ENCODE assay signal across 8 mouse cellular contexts in the genomic region with DNA sequence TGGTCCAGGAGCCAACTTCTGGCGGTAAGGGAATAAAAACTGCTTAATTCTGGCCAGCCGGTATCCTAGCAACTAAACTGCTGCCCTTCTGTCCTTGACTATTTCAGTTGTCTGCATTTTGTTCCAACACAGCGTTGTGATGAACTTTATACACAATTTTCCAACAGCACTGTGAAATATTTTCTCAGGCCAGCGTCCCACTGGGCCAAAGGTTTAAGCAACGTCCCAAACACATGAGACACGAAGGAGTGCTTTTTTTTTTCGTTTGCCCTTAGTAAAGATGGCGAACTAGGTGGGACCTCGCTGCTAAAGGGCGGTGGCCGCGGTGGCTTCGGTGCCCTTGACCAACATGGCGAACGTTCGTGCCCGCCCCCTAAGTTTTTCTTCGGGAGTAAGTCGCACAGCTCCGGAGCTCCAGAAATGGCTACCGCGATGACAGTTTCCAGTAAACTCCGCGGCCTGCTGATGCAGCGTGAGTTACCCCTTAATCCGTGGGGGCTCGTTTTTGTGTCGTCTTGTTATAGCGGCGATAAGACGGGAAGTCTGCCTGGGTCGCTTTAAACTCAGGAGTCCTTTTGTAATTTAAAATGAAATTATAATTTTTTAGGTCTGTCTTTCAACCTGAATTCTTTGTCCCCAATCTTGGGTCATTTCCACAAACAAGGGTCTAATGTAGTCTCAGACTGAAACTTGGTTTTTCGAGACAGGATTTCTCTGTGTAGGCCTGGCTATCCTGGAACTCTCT. TPM values are rescaled to one million over a fixed set of nuclear protein-coding genes. Genes with fewer than 3 reads are reported as not detected.
DNase-seq lines count a peak whose midpoint lies in the region; ATAC-seq and TF ChIP-seq lines count a peak whose summit lies in the region.

A gene (plus strand): TSS at position 277 of the 745 bp plus-strand sequence.

- peaks cover 5% of the 10 kb centered on the region; the same call in 1 of the 2 replicates for H3K9me3 ChIP-seq in hindbrain, embryonic 10.5 days
- no peaks in the 10 kb centered on the region for H3K9me3 ChIP-seq in lung, postnatal 0 days (ENCODE audit: low read length)

- H3K4me1 ChIP-seq in hindbrain, embryonic 10.5 days (replicated peaks): peaks cover 41% of the 10 kb centered on the region
- H3K4me1 ChIP-seq in lung, postnatal 0 days (ENCODE audit: insufficient read depth, low read depth, low read length): peaks cover 8% of the 10 kb centered on the region

- peak; percentile 92 for DNase-seq in MN1 (ENCODE audit: low spot score)
- DNase-seq in cerebellum, adult 9-10 months: peak; percentile 88
- DNase-seq in hindbrain, embryonic 10.5 days (ENCODE audit: low spot score): peak; percentile 90
- DNase-seq in layer of hippocampus, adult 9-11 months: peak; percentile 91
- DNase-seq in lung, postnatal 0 days (ENCODE audit: low spot score): peak; percentile 97
- peak; percentile 87 for DNase-seq in ovary, postnatal 14 days (ENCODE audit: low spot score)
- DNase-seq in thymus, postnatal 14 days: peak; percentile 94

- H3K9ac ChIP-seq in lung, postnatal 0 days (replicated peaks; ENCODE audit: low read depth): peak within 1 kb of the TSS; percentile 53

- H3K36me3 ChIP-seq in hindbrain, embryonic 10.5 days: peaks cover 39% of the 10 kb centered on the region
- H3K36me3 ChIP-seq in lung, postnatal 0 days (ENCODE audit: insufficient read depth, low read length): peaks cover 26% of the 10 kb centered on the region

- peak within 1 kb of the TSS; percentile 53 for H3K4me2 ChIP-seq in lung, postnatal 0 days (replicated peaks; ENCODE audit: low read depth, low read length)

- 3% methylated on average over 33 of the region's 33 CpGs for WGBS in hindbrain, embryonic 10.5 days
- 1% methylated on average over 33 of the region's 33 CpGs for WGBS in lung, postnatal 0 days

- H3K27me3 ChIP-seq in hindbrain, embryonic 10.5 days (ENCODE audit: insufficient read depth, poor library complexity, severe bottlenecking): no peaks in the 10 kb centered on the region
- H3K27me3 ChIP-seq in lung, postnatal 0 days (replicated peaks; ENCODE audit: insufficient read depth, low read length): no peaks in the 10 kb centered on the region

- peak; percentile 62 for ATAC-seq in frontal cortex, adult (ENCODE audit: low TSS enrichment)
- peak; percentile 87 for ATAC-seq in lung, postnatal 0 days

- peak within 1 kb of the TSS; percentile 60 for H3K4me3 ChIP-seq in hindbrain, embryonic 10.5 days
- H3K4me3 ChIP-seq in lung, postnatal 0 days (ENCODE audit: low read depth, low read length): peak within 1 kb of the TSS; percentile 49

- TF ChIP-seq EP300 in lung, postnatal 0 days (IDR thresholded peaks at IDR 0.05): peak; percentile 77; the same call in 1 of the 2 replicates

- TF ChIP-seq CTCF in lung, postnatal 0 days (IDR thresholded peaks at IDR 0.05): no peak; the same call in 1 of the 2 replicates

- peak within 1 kb of the TSS; percentile 92 for H3K27ac ChIP-seq in hindbrain, embryonic 10.5 days
- H3K27ac ChIP-seq in lung, postnatal 0 days (ENCODE audit: low read length): peak within 1 kb of the TSS; percentile 93

RNA-seq across cellular contexts. Expression of the gene that starts here (rescaled TPM):
- 87.9 and 93.3 TPM in 2 replicates for polyA plus RNA-seq in hindbrain, embryonic 10.5 days (2016; fragmentation: Nextera tagmentation; extraction: Ambion mirVana)
- 287 and 308 TPM in 2 replicates for polyA plus RNA-seq in lung, postnatal 0 days (2015; fragmentation: Nextera tagmentation; extraction: Ambion mirVana)

Comparison
In these comparisons a context has a peak if more than half of its experiments do, and no peak if none do; other contexts are left out.
1. Peak in every context shown above with its lines: DNase-seq, ATAC-seq, H3K4me3 ChIP-seq and H3K27ac ChIP-seq.